Mouse (Mus musculus): ENCODE data around the gene Olfr340. TPM values are rescaled to one million over a fixed set of nuclear protein-coding genes. Genes with fewer than 3 reads are reported as not detected.

The Olfr340 gene
- polyA plus RNA-seq (2012), result not detected in 2 replicates

GRCm38 (mm10) chr2:36452287-36452686, at the start of gene Olfr340:
TSS of gene Olfr340 (plus strand) at chr2:36452587.

GRCm38 (mm10) chr2:36418647-36419046, 33.7 kb upstream of the Olfr340 start, which contains the start of gene Olfr339:
TSS of gene Olfr339 (plus strand) at chr2:36418947.

GRCm38 (mm10) chr2:36482368-36482767, 30.0 kb downstream of the Olfr340 start, which contains the start of gene Olfr341:
TSS of gene Olfr341 (minus strand) at chr2:36482468.

Other genes starting within 250 kb of the Olfr340 start
- 13.7 and 18.6 TPM in 2 replicates for gene Ptgs1, start 222.2 kb upstream of the Olfr340 start, polyA plus RNA-seq (2012)
- gene Olfr338, start 79.1 kb upstream of the Olfr340 start, polyA plus RNA-seq (2012), result not detected in 2 replicates
- gene Olfr339, start 33.6 kb upstream of the Olfr340 start, polyA plus RNA-seq (2012), result not detected in 2 replicates
- gene Olfr341, start 29.9 kb downstream of the Olfr340 start, polyA plus RNA-seq (2012), result not detected in 2 replicates
- not detected in 2 replicates for gene Olfr342, start 72.4 kb downstream of the Olfr340 start, polyA plus RNA-seq (2012)
- 0.02 TPM in 1 of 2 replicates, not detected in the other for gene Olfr344, start 114.1 kb downstream of the Olfr340 start, polyA plus RNA-seq (2012)
- not detected in 2 replicates for gene Olfr345, start 187.5 kb downstream of the Olfr340 start, polyA plus RNA-seq (2012)
- not detected in 2 replicates for gene Olfr346, start 233.2 kb downstream of the Olfr340 start, polyA plus RNA-seq (2012)

All from megakaryocyte-erythroid progenitor cell, adult 5 weeks (primary cell).